Comparison of ENCODE assay signal across 8 mouse cellular contexts in the genomic region with DNA sequence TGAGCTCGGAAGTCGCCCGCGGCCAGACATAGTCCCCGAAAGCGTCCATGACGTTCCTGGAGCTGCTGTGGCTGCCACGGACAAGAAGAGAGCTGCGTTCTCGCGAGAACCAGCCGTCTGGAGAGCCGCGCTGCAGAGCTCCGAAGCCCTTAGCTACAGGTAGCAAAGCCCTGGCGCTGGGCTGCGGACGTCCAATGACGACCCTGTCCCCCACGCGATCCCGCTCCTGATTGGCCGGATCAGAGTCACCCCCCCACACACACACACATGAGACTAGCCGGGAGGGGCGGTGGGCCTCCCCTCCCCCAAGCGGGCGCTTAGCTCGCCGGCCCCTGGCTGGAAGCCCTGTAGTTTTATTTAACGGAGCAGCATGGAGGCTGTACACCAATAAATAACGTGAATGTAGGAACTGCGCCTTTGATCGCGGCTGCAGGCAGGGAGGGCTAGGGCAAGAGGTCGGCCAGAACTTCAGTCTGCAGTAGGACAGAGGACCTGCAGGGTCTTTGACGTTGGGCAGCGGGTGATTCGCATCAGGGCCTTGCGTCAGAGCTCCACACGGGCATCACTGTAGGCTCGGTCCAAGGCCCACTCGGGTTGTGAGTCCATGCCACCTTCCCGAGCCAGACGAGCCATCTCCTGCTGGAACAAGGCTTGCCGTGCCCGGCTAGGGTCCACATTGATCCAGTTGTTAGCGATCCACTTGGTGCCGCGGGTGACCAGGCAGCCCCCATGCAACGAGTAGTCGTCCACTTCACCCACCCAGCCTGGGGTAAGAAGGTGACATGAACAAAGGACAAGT. TPM values are rescaled to one million over a fixed set of nuclear protein-coding genes. Genes with fewer than 3 reads are reported as not detected.
DNase-seq lines count a peak whose midpoint lies in the region; ATAC-seq and TF ChIP-seq lines count a peak whose summit lies in the region.

A gene (minus strand): TSS at position 195 of the 799 bp plus-strand sequence.

- peak; percentile 83; the same call in 1 of the 2 replicates for TF ChIP-seq POLR2A in cortical plate, adult 2 months (IDR thresholded peaks at IDR 0.05; ENCODE audit: extremely low read depth, insufficient read depth, low read length)

- DNase-seq in gastrocnemius, adult 8-10 months (ENCODE audit: low spot score in 2 of 2): peak; percentile 83 to 94
- peak; percentile 77 for DNase-seq in hindlimb bud, embryonic 11.5 days (ENCODE audit: extremely low spot score, low read depth, low spot score)
- DNase-seq in left cerebral cortex, adult 8-10 months (ENCODE audit: low spot score in 2 of 2): peak; percentile 62 to 95
- DNase-seq in right cerebral cortex, postnatal 14 days: peak; percentile 94
- peak; percentile 76 to 90 for DNase-seq in urinary bladder, postnatal 36 days (ENCODE audit: low spot score in 2 of 2)

- no peaks in the 10 kb centered on the region; the same call in none of the 2 replicates for H3K4me1 ChIP-seq in cortical plate, adult 2 months (ENCODE audit: control insufficient read depth, insufficient read depth, low read length)
- peaks cover 78% of the 10 kb centered on the region for H3K4me1 ChIP-seq in megakaryocyte, embryonic 14.5 days

- peak within 1 kb of the TSS; percentile 74 for H3K27ac ChIP-seq in cortical plate, adult 2 months (ENCODE audit: insufficient read depth, low read length)

- H3K27me3 ChIP-seq in megakaryocyte, embryonic 14.5 days (replicated peaks): no peaks in the 10 kb centered on the region

- H3K9me3 ChIP-seq in megakaryocyte, embryonic 14.5 days: no peaks in the 10 kb centered on the region

- peak within 1 kb of the TSS; percentile 82 for H3K4me3 ChIP-seq in cortical plate, adult 2 months (ENCODE audit: insufficient read depth, low read length)
- H3K4me3 ChIP-seq in megakaryocyte, embryonic 14.5 days (replicated peaks): peak within 1 kb of the TSS; percentile 96

- no peak for TF ChIP-seq CTCF in cortical plate, adult 2 months (IDR thresholded peaks at IDR 0.05; ENCODE audit: extremely low read depth, insufficient read depth, low read length)

- peak; percentile 98 for ATAC-seq in activated CD4-positive, CD25-positive, alpha-beta regulatory T cell, adult 4 months

- H3K36me3 ChIP-seq in megakaryocyte, embryonic 14.5 days (replicated peaks; ENCODE audit: low read length): peaks cover 32% of the 10 kb centered on the region

RNA-seq across cellular contexts. Expression of the gene that starts here (rescaled TPM):
- 10 to 100 TPM; 18.8 to 42.4 TPM for polyA plus RNA-seq in activated CD4-positive, CD25-positive, alpha-beta regulatory T cell, adult 4 months (2017; shearing (Covaris generic))
- polyA plus RNA-seq in cortical plate, adult 2 months (2012; rRNA removed): 70.9 and 74.9 TPM in 2 replicates
- total RNA-seq in gastrocnemius, adult 8-10 months (2022): 1 to 10 TPM; 6.6 to 8.4 (median 7.7) TPM
- total RNA-seq in left cerebral cortex, adult 8-10 months (2022): 100 to 1,000 TPM; 129 to 151 (median 133) TPM
- polyA plus RNA-seq in megakaryocyte, embryonic 14.5 days (2012; ENCODE audit: insufficient read depth, low replicate concordance): 4.8 and 5.5 TPM in 2 replicates

Comparison
In these comparisons a context has a peak if more than half of its experiments do, and no peak if none do; other contexts are left out.
1. Peak in every context shown above with its lines: DNase-seq, ATAC-seq, H3K4me3 ChIP-seq and H3K27ac ChIP-seq.
2. RNA of the gene that starts here (total RNA-seq): 129 to 151 TPM in left cerebral cortex, adult 8-10 months; 6.6 to 8.4 TPM in gastrocnemius, adult 8-10 months; every median in the first group is over 10 times any median in the second.